Mouse (Mus musculus): ENCODE results near the gene Prr3. TPM values are rescaled to one million over a fixed set of nuclear protein-coding genes. Genes with fewer than 3 reads are reported as not detected.
A peak's percentile ranks its signal among the peaks of the same experiment; 100 is the strongest.
"Not testable (repeated sequence)": the region's sequence is repeated elsewhere in the genome, so short reads cannot be mapped to it uniquely, and the experiment has no call there.

Prr3 gene
- polyA plus RNA-seq, 2 experiments from 2014 or later, result 13.6 to 17.6 TPM

DNA sequence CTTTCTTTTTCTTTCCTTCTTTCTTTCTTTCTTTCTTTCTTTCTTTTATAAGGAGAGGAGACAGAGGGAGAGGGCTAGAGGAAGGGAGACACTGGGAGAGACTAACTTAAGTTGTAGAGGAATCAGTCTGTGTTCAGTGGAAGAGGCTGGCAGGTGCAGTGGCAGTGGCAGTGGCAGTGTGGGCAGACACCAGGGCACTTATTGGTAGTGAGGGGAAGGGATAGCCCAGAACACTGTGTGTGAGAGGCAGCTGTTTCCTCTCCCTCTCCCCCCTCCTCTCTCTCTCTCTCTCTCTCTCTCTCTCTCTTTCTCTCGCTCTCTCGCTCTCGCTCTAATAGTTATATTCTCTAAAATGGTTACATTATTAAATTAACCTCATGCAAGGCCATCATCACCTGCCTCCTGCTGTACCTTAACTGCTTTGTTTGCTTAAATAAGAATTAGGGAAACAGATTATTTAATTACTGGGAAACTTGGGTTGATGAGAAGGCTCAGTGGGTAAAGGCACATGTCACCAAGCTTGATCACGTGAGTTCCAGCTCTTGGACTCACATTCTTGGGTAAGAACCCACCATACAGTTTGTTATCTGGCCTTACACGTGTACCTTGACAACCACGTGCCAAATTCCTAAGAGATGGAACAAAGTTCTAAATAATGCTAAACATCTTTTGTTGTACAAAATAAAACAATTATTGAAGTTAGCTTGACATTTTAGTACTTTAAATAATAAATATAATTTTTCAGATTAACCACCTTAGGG, 18.7 kb upstream of the Prr3 start:
- no peak for ATAC-seq

DNA sequence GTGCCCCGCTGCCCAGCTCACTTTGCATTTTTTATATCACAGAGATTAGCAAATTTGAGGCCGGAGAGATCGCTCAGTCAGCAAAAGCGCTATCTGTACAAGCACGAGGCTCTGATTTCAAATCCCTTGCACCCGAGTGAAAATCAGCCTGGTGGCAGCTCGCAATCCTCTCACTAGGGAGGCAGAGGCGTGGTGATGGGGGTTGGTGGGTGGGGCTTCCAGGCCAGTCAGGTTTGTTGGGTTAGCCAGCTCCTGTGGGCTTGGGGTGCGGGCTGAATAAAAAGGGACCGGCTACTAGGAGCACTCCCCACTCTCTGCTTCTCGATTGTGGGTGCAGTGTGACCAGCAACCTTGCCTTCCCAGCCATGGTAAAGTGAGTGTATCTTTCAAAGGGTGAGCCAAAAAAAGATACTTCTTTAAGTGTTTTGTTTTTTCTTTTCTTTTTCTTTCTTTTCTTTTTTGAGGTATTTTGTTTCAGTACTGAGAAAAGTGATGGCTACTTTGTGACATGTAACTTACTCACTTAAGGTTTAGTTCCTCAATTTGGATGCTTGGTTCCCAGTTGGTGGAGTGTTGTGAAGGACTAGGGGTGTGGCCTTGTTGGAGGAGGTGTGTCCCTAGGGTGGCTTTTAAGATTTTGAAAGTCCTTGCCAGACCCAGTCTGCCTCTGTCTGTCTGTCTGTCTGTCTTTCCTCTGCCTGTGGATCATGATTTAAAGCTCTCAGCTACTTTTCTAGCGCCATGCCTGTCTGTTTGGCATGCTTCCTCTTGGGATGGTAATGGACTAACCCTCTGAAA, 17.9 kb upstream of the Prr3 start:
- no peak for ATAC-seq

DNA sequence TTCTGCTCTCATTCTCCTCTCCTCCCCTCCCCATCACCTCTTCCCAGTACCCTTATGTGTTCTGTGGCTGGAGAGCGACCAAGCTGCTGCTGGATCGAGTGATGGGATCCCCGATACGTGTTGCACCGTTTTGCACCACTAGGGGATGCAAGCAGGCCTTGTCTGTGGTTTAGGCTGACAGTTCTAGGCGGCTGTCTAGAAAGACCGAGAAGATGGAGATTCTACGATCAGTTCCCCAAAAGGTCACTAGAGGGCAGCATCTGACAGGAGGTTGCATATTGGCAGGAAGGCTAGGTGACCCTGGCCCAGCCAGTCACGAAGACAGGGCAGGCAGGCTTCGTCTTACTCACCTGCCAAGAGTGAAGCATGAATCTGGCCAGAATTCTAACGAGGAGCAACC, 16.9 kb upstream of the Prr3 start:
- peak; percentile 49 for ATAC-seq

DNA sequence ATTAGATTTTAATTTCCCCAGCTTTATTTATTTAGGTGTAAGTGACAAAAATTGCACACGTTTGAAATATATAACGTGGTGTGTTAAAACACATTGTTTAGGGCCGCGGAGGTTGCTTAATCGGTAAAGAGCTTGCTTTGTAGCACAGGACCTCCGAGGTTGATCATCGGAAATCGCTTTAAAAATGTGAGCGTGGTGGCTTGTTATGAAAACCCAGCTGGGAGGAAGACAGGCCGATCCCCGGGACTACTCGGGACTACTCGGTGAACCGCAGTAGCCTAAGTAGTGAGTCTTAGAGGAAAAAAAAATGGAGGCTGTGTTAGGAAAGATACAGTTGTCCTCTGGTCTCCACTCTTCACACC, 14.8 kb upstream of the Prr3 start:
- ATAC-seq, result no peak

DNA sequence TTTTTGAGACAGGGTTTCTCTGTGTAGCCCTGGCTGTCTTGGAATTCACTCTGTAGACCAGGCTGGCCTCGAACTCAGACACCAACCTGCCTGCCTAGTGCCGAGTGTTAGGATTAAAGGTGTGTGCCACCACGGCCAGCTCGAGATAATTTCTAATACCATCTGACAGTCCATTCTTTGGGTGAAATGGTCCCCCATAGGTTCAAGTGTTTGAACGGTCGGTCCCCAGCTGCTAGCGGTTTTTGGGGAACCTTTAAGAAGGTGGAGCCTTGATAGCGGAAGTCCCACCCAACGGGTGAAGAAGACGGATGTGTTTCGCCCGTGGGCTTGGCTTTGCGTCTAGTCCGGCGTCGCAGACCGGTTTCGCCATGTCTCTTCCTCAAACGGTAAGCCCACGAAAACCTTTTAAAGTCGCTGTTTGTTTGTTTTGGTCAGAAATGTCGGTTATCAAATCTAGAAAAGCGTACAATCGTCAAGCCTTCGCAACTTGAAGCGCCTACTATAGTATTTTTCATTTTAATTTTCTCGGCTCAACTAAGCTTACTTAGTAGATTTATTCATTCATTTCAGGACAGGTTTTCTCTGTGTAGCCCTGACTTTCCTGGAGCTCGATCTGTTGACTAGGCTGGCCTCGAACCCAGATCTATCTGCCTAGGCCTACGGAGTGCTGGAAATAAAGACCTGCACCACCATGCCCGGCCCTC, 14.3 kb upstream of the Prr3 start:
- ATAC-seq, result no peak

DNA sequence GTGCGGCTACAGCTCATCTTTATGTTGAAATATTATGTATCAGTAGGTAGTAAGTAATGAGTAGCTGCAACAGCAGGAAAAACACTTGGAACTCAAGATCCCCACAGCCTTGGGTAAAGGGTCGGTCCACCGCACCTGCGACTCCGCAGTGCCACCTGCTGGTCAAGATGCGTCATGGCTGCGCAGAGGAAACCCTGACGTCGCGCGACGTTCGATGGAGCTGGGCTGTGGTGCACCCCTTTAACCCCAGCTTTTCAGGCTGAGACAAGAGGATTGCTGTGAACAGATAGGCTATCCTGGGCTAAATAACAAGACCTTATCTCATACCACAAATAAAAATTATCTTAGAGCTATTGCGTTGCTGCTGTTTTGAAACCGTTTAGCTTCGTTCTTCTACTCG, 13.6 kb upstream of the Prr3 start:
- ATAC-seq, result peak; percentile 61

DNA sequence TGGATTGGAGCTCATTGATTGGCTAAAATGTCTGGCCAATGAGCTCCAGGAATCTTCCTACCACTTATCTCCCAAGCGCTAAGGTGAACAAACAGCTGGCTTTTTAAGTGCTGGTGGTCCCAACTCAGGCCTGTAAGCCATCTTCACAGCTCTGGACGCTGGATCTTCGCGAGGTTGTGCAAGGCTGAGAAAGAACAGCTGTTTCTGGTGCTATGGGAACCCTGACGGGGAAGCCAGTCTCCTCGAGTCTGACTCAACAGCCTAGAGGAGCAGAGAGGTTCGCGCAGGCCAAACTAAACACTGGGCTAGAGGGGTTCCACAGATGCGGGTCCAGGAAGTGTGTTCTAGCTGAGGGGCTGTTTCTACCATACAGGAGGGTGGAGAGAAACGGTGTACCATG, 11.7 kb upstream of the Prr3 start:
- no peak for ATAC-seq

DNA sequence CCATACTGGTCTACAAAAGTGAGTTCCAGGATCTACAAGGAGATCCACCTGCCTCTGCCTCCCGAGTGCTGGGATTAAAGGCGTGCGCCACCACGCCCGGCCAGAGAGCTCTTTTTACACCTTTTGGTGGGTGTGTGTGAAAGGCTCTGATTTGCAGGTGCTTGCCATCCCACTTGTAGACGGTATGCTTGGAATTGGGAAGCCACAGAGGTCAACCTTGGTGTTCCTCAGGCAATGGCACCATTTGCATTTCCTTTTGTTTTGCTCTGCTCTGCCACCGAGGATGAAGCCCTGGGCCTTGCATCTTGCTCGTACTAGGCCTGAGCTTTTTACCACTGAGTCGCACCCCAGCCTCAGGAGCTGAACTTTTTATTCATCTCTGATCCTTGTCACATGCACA, 1.7 kb upstream of the Prr3 start:
- ATAC-seq, result no peak

DNA sequence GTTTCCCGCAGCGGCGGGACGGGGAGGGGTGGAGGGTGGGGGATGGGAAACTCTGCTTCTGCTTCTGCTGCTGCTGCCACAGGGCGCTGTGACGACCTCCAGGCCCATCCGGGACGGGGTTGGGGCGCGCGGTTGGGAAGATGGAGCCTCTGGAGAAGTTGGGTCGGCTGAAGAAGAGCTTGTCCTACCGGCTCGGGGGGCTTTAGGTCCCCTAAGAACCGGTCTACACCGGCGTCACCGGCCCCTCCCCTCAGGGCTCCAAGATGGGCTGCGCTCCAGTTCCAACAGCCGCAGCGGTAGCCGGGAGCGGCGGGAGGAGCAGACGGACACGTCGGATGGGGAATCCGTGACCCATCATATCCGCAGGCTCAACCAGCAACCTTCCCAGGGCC, 323 bp upstream of the Prr3 start:
- no peak for ATAC-seq

DNA sequence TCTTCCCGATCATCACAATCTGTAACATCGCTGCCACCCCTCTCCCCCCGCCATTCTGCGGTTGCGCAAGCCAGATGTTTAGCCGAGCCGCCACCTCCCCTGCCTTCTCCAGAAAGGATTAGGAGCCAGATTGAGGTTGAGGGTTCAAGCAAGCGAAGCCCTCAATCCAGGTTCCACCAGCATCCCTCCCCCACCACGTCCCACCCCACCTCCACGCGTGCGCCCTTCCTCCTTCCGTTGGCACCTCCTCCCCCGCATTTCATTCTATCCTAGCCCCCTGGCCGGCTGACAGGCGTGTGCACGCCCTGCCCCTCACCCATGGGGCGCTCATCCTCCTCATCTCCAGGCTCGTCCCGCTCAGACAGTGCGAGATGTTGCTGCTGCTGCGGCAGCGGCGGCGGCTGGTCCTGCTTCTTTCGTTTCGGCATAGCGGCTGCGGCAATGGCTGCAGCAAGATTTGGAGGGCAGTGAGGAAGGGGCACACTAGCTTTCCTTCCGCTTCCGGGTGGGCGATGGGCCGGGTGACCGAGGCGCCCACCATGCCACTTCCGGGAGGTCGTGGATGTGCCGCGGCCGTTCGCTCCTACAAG, 1.1 kb downstream of the Prr3 start:
- ATAC-seq, result peak; percentile 10

DNA sequence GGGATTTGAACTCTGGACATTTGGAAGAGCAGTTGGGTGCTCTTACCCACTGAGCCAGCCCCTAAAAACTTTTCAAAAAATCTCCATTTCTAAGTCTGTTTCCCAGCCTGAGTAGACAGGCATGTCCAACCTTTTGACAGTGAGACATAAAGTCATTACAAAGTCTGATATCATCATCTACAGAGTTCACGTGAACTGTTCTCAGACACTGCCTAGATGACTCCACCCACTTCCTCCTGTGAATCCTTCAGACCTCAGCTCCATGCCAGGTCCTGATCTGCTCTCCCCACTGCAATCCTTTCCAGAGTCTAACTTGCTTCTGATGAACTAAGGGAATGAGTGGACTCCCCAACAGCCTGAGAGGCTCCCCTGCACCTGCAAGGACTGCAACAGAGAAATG, 7.9 kb downstream of the Prr3 start:
- no peak for ATAC-seq

DNA sequence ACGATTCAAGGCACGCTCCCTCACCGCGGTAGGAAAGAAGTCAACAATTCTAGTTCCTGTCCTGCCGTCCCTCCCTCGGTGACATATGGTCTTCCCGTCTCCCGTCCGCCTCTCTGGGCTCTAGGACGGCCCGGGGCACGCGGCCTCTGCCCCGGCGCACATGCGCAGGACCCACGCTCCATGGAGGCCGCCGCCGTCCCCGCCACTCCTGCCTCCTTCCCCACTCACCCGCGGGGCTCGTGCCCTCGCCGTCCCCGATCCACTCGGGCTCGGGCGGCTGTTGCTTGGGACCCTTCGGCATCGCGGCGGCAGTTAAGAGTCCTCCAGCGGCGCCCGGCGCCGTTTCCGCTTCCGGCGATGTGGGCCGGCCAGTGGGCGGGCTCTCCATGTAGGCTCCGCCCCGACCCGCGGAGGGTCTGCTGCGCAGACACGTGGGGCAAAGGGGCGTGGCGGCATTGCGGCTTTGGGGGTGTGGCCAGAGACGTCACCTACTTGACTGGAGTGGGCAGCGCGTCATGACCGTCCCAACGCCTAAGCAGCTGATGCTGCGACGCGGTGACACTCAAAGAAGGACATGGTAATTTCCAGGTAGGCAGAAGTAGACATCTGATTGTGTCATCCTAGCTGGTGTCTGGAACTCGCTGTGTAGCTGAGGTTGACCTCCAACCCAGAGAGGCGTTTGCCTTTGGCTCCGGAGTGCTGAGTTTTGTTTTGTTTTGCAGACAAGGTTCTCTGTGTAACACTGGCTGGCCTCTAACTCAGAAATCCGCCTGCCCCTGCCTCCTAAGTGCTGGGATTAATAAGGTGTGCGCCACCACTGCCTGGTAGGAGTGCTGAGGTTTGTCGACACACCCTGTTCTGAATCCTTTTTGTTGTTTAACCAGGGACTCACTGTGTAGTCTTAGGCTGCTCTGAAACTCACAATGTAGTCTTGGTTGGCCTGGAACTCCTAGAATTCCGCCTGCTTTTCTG, 10.3 kb downstream of the Prr3 start, which contains the start of gene Abcf1:
TSS of gene Abcf1 (minus strand) at position 344 of the 972 bp plus-strand sequence.
- ATAC-seq, result peak; percentile 92

DNA sequence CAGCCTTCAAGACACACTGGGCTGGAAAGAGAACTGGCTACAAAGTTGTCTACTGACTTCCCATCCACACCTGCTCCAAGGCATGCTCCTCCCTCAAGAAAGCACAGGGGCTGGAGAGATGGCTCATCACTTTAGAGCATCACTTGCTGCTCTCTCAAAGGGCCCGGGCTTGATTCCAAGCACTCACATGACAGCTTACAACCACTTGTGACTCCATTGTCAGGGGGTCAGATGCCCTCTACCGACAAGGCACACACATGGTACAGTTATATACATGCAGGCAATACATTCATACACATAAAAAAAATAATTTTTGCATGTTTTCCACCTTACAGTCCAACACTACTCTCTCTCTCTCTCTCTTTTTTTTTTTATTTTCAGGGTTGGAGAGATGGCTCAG, 12.4 kb downstream of the Prr3 start:
- ATAC-seq, result no peak

DNA sequence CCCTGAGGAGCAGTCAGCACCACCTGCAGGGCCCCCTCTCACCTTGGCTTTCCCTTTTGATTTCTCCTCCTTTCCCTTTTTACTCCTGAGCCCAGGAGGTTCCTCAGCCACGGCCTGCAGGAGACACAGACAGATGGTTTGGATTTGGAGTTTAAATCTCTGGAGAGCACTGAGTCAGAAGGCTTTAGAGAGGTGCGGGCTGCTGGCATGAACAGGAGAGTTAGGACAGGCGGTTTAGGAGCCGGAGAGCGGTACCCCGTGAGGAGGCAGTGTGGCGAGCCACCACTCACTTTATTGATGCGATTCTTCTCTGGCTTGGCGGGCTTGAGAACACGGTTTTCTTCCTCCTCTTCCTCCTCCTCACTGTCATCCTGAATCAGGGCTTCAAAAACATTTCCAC, 16.8 kb downstream of the Prr3 start:
- ATAC-seq, result no peak

DNA sequence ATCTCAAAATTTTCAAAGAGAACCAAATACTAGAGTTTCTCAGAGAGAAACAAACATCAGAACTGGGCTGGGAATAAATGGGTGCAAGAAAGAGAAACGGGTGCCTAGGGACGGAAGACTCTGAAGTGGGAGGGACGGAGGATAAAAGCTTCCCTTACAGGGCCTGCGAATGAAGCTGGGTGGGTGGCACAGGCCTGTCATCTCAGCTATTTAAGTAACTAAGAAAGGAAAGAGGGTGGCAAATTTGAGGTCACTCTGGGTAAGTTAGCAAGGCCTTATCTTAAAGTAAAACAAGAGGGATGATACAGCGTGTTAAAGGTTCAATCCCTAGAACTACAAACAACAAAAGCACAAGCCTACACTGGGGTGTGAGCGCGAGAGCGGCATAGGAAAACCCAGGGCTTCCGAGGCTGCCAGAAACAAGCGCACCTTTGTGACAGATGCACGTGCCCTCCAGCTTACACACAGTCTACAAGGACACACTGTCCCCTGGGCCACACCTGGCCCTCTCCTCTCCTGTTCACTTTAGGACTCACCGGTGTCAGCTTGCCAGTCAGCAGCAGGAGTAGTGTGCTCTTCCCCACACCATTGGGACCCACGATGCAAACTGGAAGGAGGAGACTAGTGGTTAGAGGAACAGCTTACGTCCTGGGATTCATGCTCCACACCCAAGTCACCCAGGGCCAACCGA, 21.4 kb downstream of the Prr3 start:
- ATAC-seq, result no peak

DNA sequence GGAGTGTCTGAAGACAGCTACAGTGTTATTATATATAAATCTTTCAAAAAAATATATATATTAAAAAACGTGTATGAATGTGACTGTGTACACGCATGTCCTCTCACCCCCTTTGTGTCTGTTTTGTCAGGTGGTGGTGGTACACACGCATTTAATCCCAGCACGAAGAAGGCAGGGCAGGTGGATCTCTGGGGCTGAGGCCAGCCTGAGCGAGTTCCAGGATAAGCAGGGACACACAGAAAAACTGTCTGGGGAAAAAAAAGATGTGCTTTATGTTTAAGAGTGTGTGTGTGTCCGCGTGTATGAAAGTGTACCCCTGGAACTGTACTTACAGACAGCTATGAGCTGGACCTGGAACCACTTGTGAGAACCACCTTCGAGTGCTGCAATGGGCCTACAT, 25.4 kb downstream of the Prr3 start:
- ATAC-seq, result no peak

DNA sequence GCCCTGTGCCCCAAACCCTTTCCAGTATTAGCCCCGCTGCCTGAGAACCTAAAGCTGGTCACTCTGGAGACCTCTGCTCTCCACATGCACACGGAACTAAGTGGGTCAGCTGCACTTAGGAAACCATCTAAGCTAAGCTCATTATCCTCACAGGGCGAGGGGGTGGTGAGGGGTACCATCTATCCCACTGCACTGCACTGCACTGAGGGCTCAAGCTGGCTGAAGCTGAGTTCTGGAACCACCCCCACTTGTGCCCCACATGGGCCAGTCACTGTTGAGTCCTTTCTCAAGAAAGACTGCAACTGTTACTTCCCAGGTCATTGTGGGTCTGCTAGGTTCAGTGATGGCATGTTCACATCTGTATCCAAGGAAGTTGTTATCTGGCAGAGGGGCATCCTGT, 27.5 kb downstream of the Prr3 start:
- not testable (repeated sequence) for ATAC-seq

DNA sequence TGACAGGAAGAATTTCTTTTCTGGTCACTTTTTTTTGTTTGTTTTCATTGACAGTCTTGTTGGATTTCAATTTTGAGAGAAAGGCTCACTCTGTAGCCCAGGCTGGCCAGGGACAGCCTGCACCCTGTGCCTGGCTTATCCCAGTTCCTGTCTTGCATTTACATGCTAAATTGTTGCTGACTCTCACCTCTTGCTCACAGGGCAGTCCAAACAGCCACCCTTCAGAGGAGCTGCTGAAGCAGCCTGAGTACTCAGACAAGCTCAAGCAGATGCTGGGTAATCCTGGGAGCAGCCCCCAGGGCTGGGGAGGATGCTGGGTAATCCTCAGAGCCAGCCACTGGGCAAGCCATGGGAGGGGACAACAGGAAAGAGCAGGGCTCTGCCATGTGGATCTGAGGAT, 29.1 kb downstream of the Prr3 start:
- not testable (repeated sequence) for ATAC-seq

DNA sequence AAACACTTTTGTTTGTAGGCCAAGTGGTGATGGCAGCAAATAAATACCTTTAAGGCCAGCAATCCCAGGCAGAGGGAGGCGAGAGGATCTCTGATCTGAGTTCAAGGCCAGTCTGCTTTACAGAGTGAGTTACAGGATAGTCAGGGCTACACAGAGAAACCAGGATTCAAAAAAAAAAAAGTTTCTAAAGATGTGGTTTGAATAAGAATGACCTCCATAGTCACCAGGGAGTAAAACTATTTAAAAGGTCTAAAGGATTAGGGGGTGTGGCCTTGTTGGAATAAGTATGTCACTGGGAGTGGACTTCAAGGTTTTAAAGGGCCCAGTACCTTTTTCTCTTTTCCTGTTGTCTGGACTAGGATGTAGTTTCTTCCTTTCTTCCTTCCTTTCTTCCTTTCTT, 40.1 kb downstream of the Prr3 start:
- no peak for ATAC-seq

DNA sequence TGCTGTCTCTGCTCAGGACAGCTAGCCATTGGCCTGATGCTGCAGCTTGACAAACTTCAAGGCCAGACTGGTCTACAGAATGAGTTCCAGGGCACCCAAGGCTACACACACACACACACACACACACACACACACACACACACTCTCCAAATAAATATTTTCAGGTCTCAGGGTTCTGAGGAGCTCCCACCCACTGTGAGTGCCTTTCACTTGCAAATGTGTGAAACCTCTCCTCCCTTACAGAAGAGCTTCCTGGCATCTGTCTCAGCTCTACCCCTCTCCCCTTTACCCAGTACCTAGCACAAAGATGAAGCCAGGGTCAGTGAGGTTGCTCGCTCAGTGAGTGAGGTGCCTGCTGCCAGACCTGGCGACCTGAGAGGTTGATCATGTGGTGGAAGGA, 40.9 kb downstream of the Prr3 start:
- ATAC-seq, result no peak

DNA sequence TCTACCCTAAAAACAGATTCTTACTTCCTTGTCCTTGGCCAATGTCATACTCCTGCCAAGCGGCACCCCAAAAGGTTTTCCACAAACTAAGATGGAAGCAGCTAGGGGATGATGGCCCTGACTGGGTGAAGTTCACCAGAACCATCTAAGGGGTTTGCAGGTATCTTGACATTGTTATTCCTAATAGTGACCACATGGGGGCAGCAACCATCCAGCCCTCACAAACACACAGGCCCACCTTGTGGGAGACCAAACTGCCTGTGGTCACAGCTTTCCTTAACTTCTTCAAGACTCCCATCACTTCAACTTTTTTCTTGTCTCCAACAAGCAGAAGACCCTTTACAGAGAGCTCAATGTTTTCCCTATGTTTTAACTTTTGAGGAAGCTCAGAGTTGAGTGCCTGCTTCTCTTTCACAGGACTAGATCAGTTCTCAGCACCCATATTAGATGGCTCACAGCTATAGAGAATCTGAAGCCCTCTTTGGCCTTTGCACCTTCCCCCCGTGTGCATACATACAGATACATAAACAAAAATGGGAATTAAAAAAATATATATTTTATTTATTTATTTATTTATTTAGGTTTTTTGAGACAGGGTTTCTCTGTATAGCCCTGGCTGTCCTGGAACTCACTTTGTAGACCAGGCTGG, 42.2 kb downstream of the Prr3 start:
- ATAC-seq, result peak; percentile 59
